Mouse (Mus musculus): ENCODE measurements around the gene Pla1a. TPM values are rescaled to one million over a fixed set of nuclear protein-coding genes. Genes with fewer than 3 reads are reported as not detected.

The Pla1a gene
- polyA plus RNA-seq, 3 experiments from 2014 or later = 0.30 TPM; not detected in 2

Other genes starting within 250 kb of the Pla1a start
- not detected for gene Nr1i2, start 138.3 kb downstream of the Pla1a start, polyA plus RNA-seq (2017; shearing (Covaris generic))
- under 1 TPM in 1 of 3 experiments, not detected in 2; 0.19 TPM for gene Maats1, start 91.0 kb downstream of the Pla1a start, polyA plus RNA-seq (2017; shearing (Covaris generic))
- 100 to 1,000 TPM; 213 to 395 (median 300) TPM for gene Cox17, start 86.2 kb downstream of the Pla1a start, polyA plus RNA-seq (2017; shearing (Covaris generic))
- not detected for gene Gm21987, start 86.1 kb downstream of the Pla1a start, polyA plus RNA-seq (2017; shearing (Covaris generic))
- 10 to 100 TPM in 1 of 3 experiments, 1 to 10 TPM in 1, under 1 TPM in 1; 0.95 to 10.3 (median 2.3) TPM for gene Popdc2, start 70.9 kb downstream of the Pla1a start, polyA plus RNA-seq (2017; shearing (Covaris generic))
- 10 to 100 TPM; 43.1 to 93.7 (median 71.8) TPM for gene Adprh, start 19.6 kb upstream of the Pla1a start, polyA plus RNA-seq (2017; shearing (Covaris generic))
- 10 to 100 TPM in 1 of 3 experiments, 1 to 10 TPM in 2; 2.6 to 12.9 (median 3.8) TPM for gene Cd80, start 22.4 kb upstream of the Pla1a start, polyA plus RNA-seq (2017; shearing (Covaris generic))
- gene Timmdc1, start 89.5 kb upstream of the Pla1a start, polyA plus RNA-seq (2017; shearing (Covaris generic)) = 10 to 100 TPM; 10.1 to 18.5 (median 14.4) TPM
- 10 to 100 TPM; 30.8 to 37.8 (median 37.2) TPM for gene Poglut1, start 117.1 kb upstream of the Pla1a start, polyA plus RNA-seq (2017; shearing (Covaris generic))
- 10 to 100 TPM; 33.5 to 34.0 (median 33.6) TPM for gene Tmem39a, start 125.6 kb upstream of the Pla1a start, polyA plus RNA-seq (2017; shearing (Covaris generic))

All from inflammation-experienced regulatory T-cells, adult 6 months (primary cell).